Mouse (Mus musculus) heart, embryonic 12.5 days (tissue): Measurements from ENCODE around the gene Cgref1. TPM values are rescaled to one million over a fixed set of nuclear protein-coding genes. Genes with fewer than 3 reads are reported as not detected.

Source experiments
- ATAC-seq: fragments of 200-750 bp; cut with Nextera tagmentation; 2 replicates; pipeline ENCODE4 v1.8.0; 2017; ENCODE audit warnings: moderate TSS enrichment, moderate library complexity; ENCODE audit not compliant: insufficient number of reproducible peaks, low FRiP score
- H3K27ac ChIP-seq: fragments of 300-500 bp; sonication (generic); 2 replicates; pipeline ENCODE4 v1.5.1; 2016; ENCODE audit warnings: mild to moderate bottlenecking, moderate library complexity; ENCODE audit not compliant: poor library complexity, severe bottlenecking
- H3K27me3 ChIP-seq: fragments of 300-500 bp; sonication (generic); replicated peaks from 2 replicates; pipeline ENCODE4 v1.6.1; 2016; ENCODE audit warnings: mild to moderate bottlenecking, moderate library complexity
- H3K36me3 ChIP-seq: fragments of 300-500 bp; sonication (generic); 2 replicates; pipeline ENCODE4 v1.6.1; 2016; ENCODE audit warnings: mild to moderate bottlenecking, moderate library complexity
- H3K4me1 ChIP-seq: fragments of 300-500 bp; sonication (generic); replicated peaks from 2 replicates; pipeline ENCODE4 v1.6.1; 2016; ENCODE audit warnings: mild to moderate bottlenecking
- H3K4me2 ChIP-seq: fragments of 300-500 bp; sonication (generic); 2 replicates; pipeline ENCODE4 v1.6.1; 2016; ENCODE audit warnings: mild to moderate bottlenecking, moderate library complexity
- H3K4me3 ChIP-seq: fragments of 300-500 bp; sonication (generic); 2 replicates; pipeline ENCODE4 v1.5.1; 2016; ENCODE audit warnings: mild to moderate bottlenecking
- H3K9ac ChIP-seq: fragments of 300-500 bp; sonication (generic); 2 replicates; pipeline ENCODE4 v1.6.1; 2016; ENCODE audit warnings: mild to moderate bottlenecking, moderate library complexity
- H3K9me3 ChIP-seq: fragments of 300-500 bp; sonication (generic); replicated peaks from 2 replicates; pipeline ENCODE4 v1.6.1; 2016; ENCODE audit warnings: mild to moderate bottlenecking, moderate library complexity
- WGBS: fragments of 180-500 bp; shearing (Covaris S2); methylation state at CpG from one replicate; pipeline ENCODE4 v1.1.7; 2016; 5-methylcytosine and 5-hydroxymethylcytosine counted together
- polyA plus RNA-seq: library from polyadenylated mRNA; unstranded; fragments of >200 nt; fragmentation: Nextera tagmentation; extraction: Ambion mirVana; gene quantifications from 2 replicates; pipeline ENCODE4 v1.2.1, GENCODE M21; 2016

Cgref1 gene
- polyA plus RNA-seq, 1 experiment from 2014 or later, result 4.9 TPM

DNA sequence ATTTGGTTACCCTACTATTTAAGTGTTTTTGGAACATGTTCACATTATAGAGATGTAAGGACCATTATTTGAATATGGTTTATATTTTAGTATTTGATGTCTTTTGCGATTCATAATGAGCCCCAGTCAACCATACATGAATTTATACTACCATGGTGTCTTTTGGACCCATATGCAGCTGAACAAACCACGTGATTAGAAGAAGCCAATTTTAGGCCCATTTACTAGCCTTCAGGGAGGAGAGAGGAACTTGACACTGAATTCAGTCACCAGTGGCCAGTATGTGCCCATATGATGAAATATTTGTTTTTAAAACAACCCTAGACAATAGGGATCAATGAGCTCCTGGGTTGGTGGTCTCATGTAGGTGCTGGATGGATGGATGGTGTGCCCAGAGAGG lies 15.4 kb upstream of the Cgref1 start:
- Histone ChIP-seq H3K4me1 (peaks cover 22% of the 10 kb centered on the region), H3K4me3 (no peak overlapping the region), H3K27ac (no peak overlapping the region), H3K4me2 (peak overlapping the region; percentile 93), H3K27me3 (no peaks in the 10 kb centered on the region), H3K9me3 (0 out of 2 replicates have a peak, but pooled peaks cover 3% of the 10 kb centered on the region), H3K9ac (no peak overlapping the region), H3K36me3 (peaks cover 19% of the 10 kb centered on the region)
- ATAC-seq, result no peak
- WGBS, result 91% methylated on average over 2 of the region's 2 CpGs

DNA sequence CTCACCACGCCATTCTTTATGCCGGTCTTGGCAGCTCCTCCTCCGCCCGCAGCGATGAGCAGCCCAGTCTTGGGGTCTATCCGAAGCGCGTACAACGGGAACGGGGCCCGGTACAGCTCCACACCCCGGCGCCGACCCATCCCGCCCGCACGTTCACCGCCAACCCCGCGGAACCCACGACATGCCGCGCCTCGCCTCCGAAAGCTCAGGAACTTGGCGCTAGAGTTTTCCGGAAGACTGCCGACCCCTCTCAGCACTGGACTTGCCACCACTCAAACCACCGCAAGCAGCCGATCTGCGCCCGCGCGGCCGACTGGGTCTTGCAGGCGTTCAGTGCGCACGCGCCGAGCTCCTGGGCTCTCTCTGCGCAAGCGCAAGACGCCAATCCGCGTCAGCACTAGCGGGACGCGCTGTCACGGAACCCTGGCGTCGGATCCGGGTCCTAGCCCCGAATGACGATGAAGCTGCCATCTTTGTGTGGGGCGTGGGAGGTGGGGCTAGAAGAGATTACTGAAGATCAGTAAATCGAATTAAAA lies 14.6 kb upstream of the Cgref1 start, which contains the start of gene Preb:
Gene Preb (minus strand): TSS at position 396 of the 536 bp plus-strand sequence.
- Histone ChIP-seq H3K4me2 (peak within 1 kb of the TSS; percentile 93), H3K9me3 (0 out of 2 replicates have a peak, but pooled peaks cover 3% of the 10 kb centered on the region), H3K9ac (peak within 1 kb of the TSS; percentile 92), H3K27me3 (no peaks in the 10 kb centered on the region), H3K36me3 (peaks cover 27% of the 10 kb centered on the region), H3K4me1 (peaks cover 22% of the 10 kb centered on the region), H3K4me3 (peak within 1 kb of the TSS; percentile 85), H3K27ac (peak within 1 kb of the TSS; percentile 88)
- WGBS, result under 1% methylated on average over 56 of the region's 56 CpGs
- ATAC-seq, result peak; percentile 95

DNA sequence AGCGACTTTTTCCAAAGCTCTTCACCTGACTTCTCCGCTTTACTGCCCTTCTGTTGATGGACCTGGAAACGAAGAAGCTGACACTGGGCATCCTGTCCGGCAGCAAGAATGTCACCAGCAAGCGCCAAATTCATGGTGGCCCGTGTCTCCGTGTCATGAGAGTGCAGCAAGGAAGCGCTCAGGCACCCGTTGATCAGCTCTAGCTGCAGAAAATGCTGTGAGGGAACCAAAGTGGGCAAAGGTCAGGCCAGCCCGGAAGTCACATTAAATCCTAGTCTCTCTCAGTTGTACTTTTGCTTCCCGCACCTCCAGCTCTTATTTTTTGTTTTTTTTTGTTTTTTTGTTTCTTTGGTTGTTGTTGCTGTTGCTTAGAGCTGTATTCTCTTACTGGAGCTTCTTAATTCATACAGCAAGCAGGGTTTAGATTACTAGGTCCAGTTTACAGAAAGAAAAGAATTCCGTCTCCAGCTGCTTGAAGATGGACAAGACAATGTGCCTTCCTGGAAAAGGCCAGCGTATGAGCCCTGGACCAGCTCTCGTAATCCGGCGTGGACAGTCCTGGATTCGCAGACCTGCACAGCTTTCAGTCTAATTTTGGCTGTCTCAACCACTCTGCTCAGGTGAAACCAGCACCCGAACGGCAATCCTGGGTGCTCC lies 13.9 kb upstream of the Cgref1 start:
- no peak for ATAC-seq
- 38% methylated on average over 19 of the region's 19 CpGs for WGBS
- Histone ChIP-seq H3K9ac (peak overlapping the region; percentile 92), H3K9me3 (0 out of 2 replicates have a peak, but pooled peaks cover 3% of the 10 kb centered on the region), H3K27me3 (no peaks in the 10 kb centered on the region), H3K4me2 (peak overlapping the region; percentile 93), H3K4me3 (peak overlapping the region; percentile 85), H3K27ac (peak overlapping the region; percentile 88), H3K4me1 (peaks cover 22% of the 10 kb centered on the region), H3K36me3 (peaks cover 34% of the 10 kb centered on the region)

DNA sequence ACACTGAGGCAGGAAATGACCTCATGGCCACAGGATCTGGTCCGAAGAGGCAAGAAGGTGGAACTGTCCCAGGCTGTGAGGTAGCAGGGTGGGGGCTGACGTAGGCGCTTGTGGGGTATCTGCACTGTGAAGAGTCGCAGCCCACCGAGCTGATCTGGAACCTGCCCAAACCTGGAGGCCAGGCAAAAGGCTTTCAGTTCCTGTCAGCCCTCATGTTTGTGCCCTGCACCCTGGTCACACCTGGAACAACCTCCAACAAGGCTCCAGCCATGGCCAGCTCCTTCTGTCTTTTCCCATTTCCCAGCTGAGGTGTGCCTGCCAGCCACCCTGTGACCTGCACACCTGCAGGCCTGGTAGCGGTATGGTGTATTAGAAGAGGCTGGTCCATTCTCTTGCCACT lies 12.5 kb upstream of the Cgref1 start:
- no peak for ATAC-seq
- 88% methylated on average over 6 of the region's 6 CpGs for WGBS
- Histone ChIP-seq H3K4me2 (no peak overlapping the region), H3K36me3 (peaks cover 48% of the 10 kb centered on the region), H3K4me3 (no peak overlapping the region), H3K9me3 (no peaks in the 10 kb centered on the region), H3K27ac (no peak overlapping the region), H3K4me1 (peaks cover 22% of the 10 kb centered on the region), H3K9ac (no peak overlapping the region), H3K27me3 (no peaks in the 10 kb centered on the region)

DNA sequence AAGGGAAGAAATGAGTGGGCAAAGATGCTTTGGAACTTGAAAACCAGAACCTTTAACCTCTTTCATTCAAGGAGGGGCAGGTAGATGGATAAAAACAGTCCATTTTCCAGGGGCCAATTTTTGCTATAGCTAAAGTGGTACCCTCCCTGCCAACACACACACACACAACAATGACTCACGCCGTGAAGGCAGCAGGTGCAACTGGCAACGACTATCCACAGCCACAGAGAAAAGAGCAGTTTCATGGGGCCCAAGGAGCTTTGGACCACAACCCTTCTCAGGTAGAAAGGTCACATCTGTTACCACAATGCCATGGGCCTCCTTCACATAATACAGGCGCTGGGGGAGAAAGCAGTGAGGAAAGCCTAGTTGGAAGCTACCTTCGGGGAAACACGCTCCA lies 10.4 kb upstream of the Cgref1 start:
- no peak overlapping the region for H3K4me3 ChIP-seq
- H3K4me1 ChIP-seq, result peaks cover 24% of the 10 kb centered on the region
- no peak overlapping the region for H3K27ac ChIP-seq
- H3K4me2 ChIP-seq, result no peak overlapping the region
- no peak overlapping the region for H3K9ac ChIP-seq
- no peak for ATAC-seq
- H3K9me3 ChIP-seq, result no peaks in the 10 kb centered on the region
- H3K36me3 ChIP-seq, result peaks cover 61% of the 10 kb centered on the region
- H3K27me3 ChIP-seq, result no peaks in the 10 kb centered on the region
- WGBS, result 91% methylated on average over 6 of the region's 6 CpGs

DNA sequence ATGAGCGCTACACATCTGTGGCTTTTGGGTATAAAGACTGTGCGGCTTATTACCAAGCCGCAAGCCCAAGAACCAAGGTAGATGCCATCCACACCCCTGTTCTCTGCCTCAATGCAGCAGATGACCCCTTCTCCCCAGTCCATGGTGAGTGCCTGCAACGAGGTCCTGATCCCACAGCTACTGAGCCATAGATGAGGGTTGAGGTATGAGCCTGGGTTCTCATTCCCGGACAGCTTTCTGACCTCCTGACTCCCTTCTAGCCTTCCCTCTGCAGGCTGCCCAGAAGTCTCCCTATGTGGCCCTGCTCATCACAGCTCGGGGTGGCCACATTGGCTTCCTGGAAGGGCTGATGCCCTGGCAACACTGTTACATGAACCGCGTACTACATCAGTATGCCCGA lies 9.2 kb upstream of the Cgref1 start:
- peaks cover 61% of the 10 kb centered on the region for H3K36me3 ChIP-seq
- no peak for ATAC-seq
- no peak overlapping the region for H3K9ac ChIP-seq
- H3K4me2 ChIP-seq, result no peak overlapping the region
- WGBS, result 92% methylated on average over 9 of the region's 9 CpGs
- peaks cover 22% of the 10 kb centered on the region for H3K4me1 ChIP-seq
- H3K27ac ChIP-seq, result no peak overlapping the region
- no peaks in the 10 kb centered on the region for H3K9me3 ChIP-seq
- H3K27me3 ChIP-seq, result no peaks in the 10 kb centered on the region
- H3K4me3 ChIP-seq, result no peak overlapping the region

DNA sequence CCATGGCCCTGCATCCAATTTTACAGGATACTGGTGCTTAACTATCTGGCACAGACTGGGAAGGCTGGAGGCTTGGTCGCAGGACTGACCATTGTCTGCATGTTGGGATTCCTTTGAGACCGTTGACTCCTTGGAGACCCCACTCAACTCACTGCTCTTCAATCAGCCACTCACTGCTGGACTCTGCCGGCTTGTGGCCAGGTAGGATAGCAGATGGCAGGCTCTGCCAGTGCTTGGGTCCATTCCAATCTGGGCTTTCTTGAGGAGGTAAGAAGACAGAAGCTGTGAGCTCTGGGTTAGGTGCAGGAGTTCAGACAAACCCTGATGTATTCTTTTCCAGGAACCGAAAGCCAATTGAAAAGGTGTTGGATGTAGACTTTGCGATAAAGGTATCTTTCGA lies 8.7 kb upstream of the Cgref1 start:
- no peak overlapping the region for H3K4me3 ChIP-seq
- WGBS, result 92% methylated on average over 6 of the region's 6 CpGs
- H3K36me3 ChIP-seq, result peaks cover 61% of the 10 kb centered on the region
- no peaks in the 10 kb centered on the region for H3K27me3 ChIP-seq
- no peak overlapping the region for H3K9ac ChIP-seq
- no peak overlapping the region for H3K27ac ChIP-seq
- H3K4me2 ChIP-seq, result no peak overlapping the region
- no peaks in the 10 kb centered on the region for H3K9me3 ChIP-seq
- peaks cover 20% of the 10 kb centered on the region for H3K4me1 ChIP-seq
- ATAC-seq, result no peak

DNA sequence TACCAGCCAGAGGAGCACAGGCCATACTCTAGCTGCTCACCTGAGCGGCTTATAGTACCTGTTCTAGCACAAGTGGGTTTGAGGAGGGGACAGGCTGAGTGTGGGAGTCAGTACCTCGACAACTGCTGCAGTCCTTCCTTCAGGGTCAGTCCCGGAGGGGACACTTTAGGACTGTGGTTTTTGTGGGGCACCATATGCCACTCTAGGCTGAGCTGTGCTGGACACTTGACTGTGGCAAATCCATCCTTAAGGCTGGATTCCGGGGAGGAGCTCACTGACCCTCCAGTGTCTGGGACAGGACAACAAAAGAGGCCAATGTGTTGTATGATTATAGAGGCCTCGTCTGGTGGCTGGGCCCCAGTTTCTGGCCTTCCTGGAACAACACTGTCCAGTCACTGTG lies 7.2 kb upstream of the Cgref1 start:
- no peak overlapping the region for H3K4me2 ChIP-seq
- peaks cover 8% of the 10 kb centered on the region for H3K4me1 ChIP-seq
- WGBS, result 87% methylated on average over 5 of the region's 5 CpGs
- no peaks in the 10 kb centered on the region for H3K27me3 ChIP-seq
- no peaks in the 10 kb centered on the region for H3K9me3 ChIP-seq
- no peak overlapping the region for H3K9ac ChIP-seq
- no peak overlapping the region for H3K4me3 ChIP-seq
- H3K36me3 ChIP-seq, result peaks cover 49% of the 10 kb centered on the region
- ATAC-seq, result no peak
- no peak overlapping the region for H3K27ac ChIP-seq

DNA sequence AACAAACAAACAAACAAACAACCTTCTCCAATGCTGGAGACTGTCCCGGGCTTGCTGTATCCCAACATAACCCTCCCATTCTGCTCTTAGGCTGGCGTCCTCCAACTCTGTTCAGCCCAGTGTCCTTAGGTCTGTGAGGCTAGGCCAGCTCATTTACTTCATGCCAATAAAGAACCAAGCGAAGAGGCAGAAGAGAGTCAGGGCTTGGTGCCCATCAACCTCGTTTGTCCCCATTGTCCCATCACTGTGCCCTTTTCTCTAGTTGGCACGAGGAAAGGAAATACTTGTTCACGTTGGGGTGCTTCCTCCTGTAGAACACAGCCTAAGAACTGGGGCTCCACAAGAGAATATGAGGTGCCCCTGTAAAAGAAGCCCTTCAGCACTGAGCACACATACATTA lies 6.3 kb upstream of the Cgref1 start:
- no peak for ATAC-seq
- Histone ChIP-seq H3K4me2 (no peak overlapping the region), H3K4me3 (no peak overlapping the region), H3K9me3 (no peaks in the 10 kb centered on the region), H3K4me1 (peaks cover 6% of the 10 kb centered on the region), H3K9ac (no peak overlapping the region), H3K27ac (no peak overlapping the region), H3K27me3 (no peaks in the 10 kb centered on the region), H3K36me3 (peaks cover 46% of the 10 kb centered on the region)
- 86% methylated on average over 6 of the region's 6 CpGs for WGBS

DNA sequence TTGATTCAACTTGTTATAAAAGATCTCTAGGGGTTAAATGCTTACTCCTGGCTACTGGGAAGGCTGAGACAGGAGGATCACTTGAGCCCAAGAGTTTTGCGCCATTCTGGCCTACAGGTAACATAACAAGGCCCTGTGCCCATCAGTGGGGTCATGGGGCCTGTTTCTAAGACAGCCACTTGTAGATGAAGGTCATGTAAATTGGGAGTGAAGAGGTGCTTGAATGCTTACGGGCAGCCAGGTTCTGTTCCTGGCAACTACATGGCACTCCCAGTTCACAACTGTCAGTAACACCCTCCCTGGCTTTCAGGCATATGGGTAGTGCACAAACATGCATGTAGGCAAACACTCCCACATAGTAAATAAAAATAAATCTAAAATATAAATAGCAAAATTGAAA lies 5.5 kb upstream of the Cgref1 start:
- Histone ChIP-seq H3K27me3 (peaks cover 5% of the 10 kb centered on the region; the same call in 1 of the 2 replicates), H3K27ac (no peak overlapping the region), H3K4me2 (no peak overlapping the region), H3K9ac (no peak overlapping the region), H3K4me1 (peaks cover 6% of the 10 kb centered on the region), H3K4me3 (no peak overlapping the region), H3K9me3 (no peaks in the 10 kb centered on the region), H3K36me3 (peaks cover 43% of the 10 kb centered on the region)
- 83% methylated on average over 2 of the region's 2 CpGs for WGBS
- no peak for ATAC-seq

DNA sequence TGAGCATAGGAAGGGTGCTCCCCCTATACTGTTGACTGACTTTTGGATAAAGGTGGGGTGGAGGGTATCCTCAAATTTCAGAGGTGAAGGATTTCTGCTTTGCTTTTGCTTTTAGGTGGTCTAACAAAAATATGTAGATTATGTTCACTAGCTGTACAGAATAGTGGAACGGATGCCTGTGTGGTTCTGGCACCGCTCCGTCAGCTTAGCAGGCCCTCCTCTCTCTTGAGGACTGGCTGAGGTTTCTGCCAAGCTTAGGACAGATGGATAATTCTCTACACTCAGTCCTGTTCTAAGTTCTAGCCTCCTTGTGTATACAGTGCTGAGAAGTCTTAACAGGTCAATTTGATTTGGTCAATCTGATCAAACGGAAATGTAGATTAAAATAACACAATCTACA lies 5.1 kb upstream of the Cgref1 start:
- WGBS, result 70% methylated on average over 4 of the region's 4 CpGs
- no peaks in the 10 kb centered on the region for H3K9me3 ChIP-seq
- H3K9ac ChIP-seq, result peak overlapping the region; percentile 74
- no peak; the same call in 1 of the 2 replicates for ATAC-seq
- H3K4me1 ChIP-seq, result peaks cover 8% of the 10 kb centered on the region
- H3K27ac ChIP-seq, result no peak overlapping the region
- H3K4me2 ChIP-seq, result peak overlapping the region; percentile 74
- H3K36me3 ChIP-seq, result peaks cover 39% of the 10 kb centered on the region
- peaks cover 6% of the 10 kb centered on the region; the same call in 1 of the 2 replicates for H3K27me3 ChIP-seq
- H3K4me3 ChIP-seq, result peak overlapping the region; percentile 55
